Mouse (Mus musculus): ENCODE data around the gene Dcst2. TPM values are rescaled to one million over a fixed set of nuclear protein-coding genes. Genes with fewer than 3 reads are reported as not detected.

Dcst2 gene
- 0.28 and 0.30 TPM in 2 replicates for polyA plus RNA-seq (2012; rRNA removed)

GRCm38 (mm10) chr3:89361675-89362074 lies at the start of gene Dcst2:
Gene Dcst2 (plus strand): TSS chr3:89361975.

GRCm38 (mm10) chr3:89322514-89323165 lies 39.1 kb upstream of the Dcst2 start, which contains the start of gene Efna3:
Gene Efna3 (minus strand): TSS chr3:89322965.

GRCm38 (mm10) chr3:89337721-89338578 lies 23.8 kb upstream of the Dcst2 start, which contains the start of gene Efna4:
Gene Efna4 (minus strand): TSS chr3:89338028.

GRCm38 (mm10) chr3:89349869-89350501 lies 11.8 kb upstream of the Dcst2 start, which contains the start of gene Adam15:
Gene Adam15 (minus strand): TSS chr3:89349996.

GRCm38 (mm10) chr3:89365153-89365485 lies 3.3 kb downstream of the Dcst2 start, which contains the start of gene Dcst1:
Gene Dcst1 (minus strand): TSS chr3:89365253.

GRCm38 (mm10) chr3:89394006-89394893 lies 32.5 kb downstream of the Dcst2 start, which contains the start of gene Zbtb7b:
Gene Zbtb7b (minus strand): TSS chr3:89394776.

GRCm38 (mm10) chr3:89402693-89403092 lies 40.9 kb downstream of the Dcst2 start, which contains the start of gene Lenep:
Gene Lenep (minus strand): TSS chr3:89402793.

GRCm38 (mm10) chr3:89411490-89412393 lies 50.0 kb downstream of the Dcst2 start, which contains the start of gene Flad1:
Gene Flad1 (minus strand): TSS chr3:89411870.

GRCm38 (mm10) chr3:89418170-89418860 lies 56.5 kb downstream of the Dcst2 start, which contains the start of the genes Cks1b and Shc1:
Gene Cks1b (minus strand): TSS chr3:89418383.
Gene Shc1 (plus strand): TSS chr3:89418443.

Other genes with a start within 250 kb of the Dcst2 start
- gene Pklr, start 225.8 kb upstream of the Dcst2 start, polyA plus RNA-seq (2012; rRNA removed): 0.15 and 0.17 TPM in 2 replicates
- 66.1 and 76.8 TPM in 2 replicates for gene Hcn3, start 201.8 kb upstream of the Dcst2 start, polyA plus RNA-seq (2012; rRNA removed)
- 79.8 and 84.1 TPM in 2 replicates for gene Clk2, start 197.2 kb upstream of the Dcst2 start, polyA plus RNA-seq (2012; rRNA removed)
- 116 and 120 TPM in 2 replicates for gene Scamp3, start 184.5 kb upstream of the Dcst2 start, polyA plus RNA-seq (2012; rRNA removed)
- 67.2 and 68.9 TPM in 2 replicates for gene Fam189b, start 178.8 kb upstream of the Dcst2 start, polyA plus RNA-seq (2012; rRNA removed)
- gene Gba, start 159.0 kb upstream of the Dcst2 start, polyA plus RNA-seq (2012; rRNA removed): 49.4 and 52.2 TPM in 2 replicates
- 223 and 225 TPM in 2 replicates for gene Thbs3, start 146.8 kb upstream of the Dcst2 start, polyA plus RNA-seq (2012; rRNA removed)
- 145 and 148 TPM in 2 replicates for gene Mtx1, start 134.9 kb upstream of the Dcst2 start, polyA plus RNA-seq (2012; rRNA removed)
- 4.5 and 5.8 TPM in 2 replicates for gene Muc1, start 132.9 kb upstream of the Dcst2 start, polyA plus RNA-seq (2012; rRNA removed)
- gene Krtcap2, start 116.0 kb upstream of the Dcst2 start, polyA plus RNA-seq (2012; rRNA removed): 101 TPM in 2 replicates
- gene Trim46, start 115.7 kb upstream of the Dcst2 start, polyA plus RNA-seq (2012; rRNA removed): 113 and 137 TPM in 2 replicates
- 140 and 171 TPM in 2 replicates for gene Dpm3, start 102.6 kb upstream of the Dcst2 start, polyA plus RNA-seq (2012; rRNA removed)
- gene Slc50a1, start 91.4 kb upstream of the Dcst2 start, polyA plus RNA-seq (2012; rRNA removed): 53.7 and 53.8 TPM in 2 replicates
- gene Efna1, start 80.8 kb upstream of the Dcst2 start, polyA plus RNA-seq (2012; rRNA removed): 7.8 and 8.6 TPM in 2 replicates
- gene Efna3, start 39.0 kb upstream of the Dcst2 start, polyA plus RNA-seq (2012; rRNA removed): 94.2 and 96.9 TPM in 2 replicates
- gene Efna4, start 23.9 kb upstream of the Dcst2 start, polyA plus RNA-seq (2012; rRNA removed): 12.3 and 13.4 TPM in 2 replicates
- 103 and 104 TPM in 2 replicates for gene Adam15, start 12.0 kb upstream of the Dcst2 start, polyA plus RNA-seq (2012; rRNA removed)
- gene Dcst1, start 3.3 kb downstream of the Dcst2 start, polyA plus RNA-seq (2012; rRNA removed): 0.07 and 0.17 TPM in 2 replicates
- gene Zbtb7b, start 32.8 kb downstream of the Dcst2 start, polyA plus RNA-seq (2012; rRNA removed): 3.4 and 3.7 TPM in 2 replicates
- 3.1 and 3.7 TPM in 2 replicates for gene Lenep, start 40.8 kb downstream of the Dcst2 start, polyA plus RNA-seq (2012; rRNA removed)
- 40.6 and 41.9 TPM in 2 replicates for gene Flad1, start 49.9 kb downstream of the Dcst2 start, polyA plus RNA-seq (2012; rRNA removed)
- 57.5 and 61.0 TPM in 2 replicates for gene Cks1b, start 56.4 kb downstream of the Dcst2 start, polyA plus RNA-seq (2012; rRNA removed)
- 19.4 and 22.6 TPM in 2 replicates for gene Shc1, start 56.5 kb downstream of the Dcst2 start, polyA plus RNA-seq (2012; rRNA removed)
- gene Pygo2, start 68.2 kb downstream of the Dcst2 start, polyA plus RNA-seq (2012; rRNA removed): 65.5 and 66.0 TPM in 2 replicates
- 10.4 and 13.0 TPM in 2 replicates for gene Pbxip1, start 74.7 kb downstream of the Dcst2 start, polyA plus RNA-seq (2012; rRNA removed)
- gene Pmvk, start 92.6 kb downstream of the Dcst2 start, polyA plus RNA-seq (2012; rRNA removed): 110 and 117 TPM in 2 replicates
- 12.9 and 13.2 TPM in 2 replicates for gene Kcnn3, start 158.2 kb downstream of the Dcst2 start, polyA plus RNA-seq (2012; rRNA removed)

All from central nervous system, embryonic 18 days (tissue).